Mouse (Mus musculus): ENCODE data around the gene Slc26a10. TPM values are rescaled to one million over a fixed set of nuclear protein-coding genes. Genes with fewer than 3 reads are reported as not detected.

Gene Slc26a10
- polyA plus RNA-seq, 1 experiment from 2014 or later, result 0.36 TPM

- Histone ChIP-seq H3K4me3 (ENCODE audit: low read depth, low read length) (no peak overlapping the region), H3K9ac (ENCODE audit: low read length) (no peak overlapping the region), H3K4me1 (ENCODE audit: control insufficient read depth, insufficient read depth, low read length) (no peaks in the 10 kb centered on the region), H3K36me3 (ENCODE audit: control insufficient read depth, insufficient read depth, low read length) (peaks cover 5% of the 10 kb centered on the region), H3K27me3 (ENCODE audit: control insufficient read depth, insufficient read depth, low read length) (no peaks in the 10 kb centered on the region), H3K9me3 (ENCODE audit: control insufficient read depth, low read length) (no peaks in the 10 kb centered on the region), H3K27ac (ENCODE audit: low read depth, low read length) (no peak overlapping the region), H3K4me2 (ENCODE audit: low read depth) (no peak overlapping the region)
- DNase-seq (ENCODE audit: low spot score) (no peak), ATAC-seq (ENCODE audit: insufficient read depth, low FRiP score, low TSS enrichment) (no peak)
- 91% methylated on average over 3 of the region's 3 CpGs for WGBS
Observed at GRCm38 (mm10) chr10:127203106-127203505, 22.7 kb upstream of the Slc26a10 start.

GRCm38 (mm10) chr10:127200279-127200678 lies 19.8 kb upstream of the Slc26a10 start:
- Histone ChIP-seq H3K27ac (ENCODE audit: low read depth, low read length) (no peak overlapping the region), H3K4me1 (ENCODE audit: control insufficient read depth, insufficient read depth, low read length) (peaks cover 15% of the 10 kb centered on the region), H3K4me3 (ENCODE audit: low read depth, low read length) (no peak overlapping the region), H3K4me2 (ENCODE audit: low read depth) (no peak overlapping the region), H3K27me3 (ENCODE audit: control insufficient read depth, insufficient read depth, low read length) (no peaks in the 10 kb centered on the region), H3K9ac (ENCODE audit: low read length) (no peak overlapping the region), H3K36me3 (ENCODE audit: control insufficient read depth, insufficient read depth, low read length) (peaks cover 2% of the 10 kb centered on the region), H3K9me3 (ENCODE audit: control insufficient read depth, low read length) (no peaks in the 10 kb centered on the region)
- DNase-seq (ENCODE audit: low spot score) (no peak), ATAC-seq (ENCODE audit: insufficient read depth, low FRiP score, low TSS enrichment) (no peak)
- 87% methylated on average over 8 of the region's 8 CpGs for WGBS

GRCm38 (mm10) chr10:127199474-127199873 lies 19.0 kb upstream of the Slc26a10 start:
- no peak for ATAC-seq (ENCODE audit: insufficient read depth, low FRiP score, low TSS enrichment)
- H3K9me3 ChIP-seq (ENCODE audit: control insufficient read depth, low read length), result no peaks in the 10 kb centered on the region
- H3K27me3 ChIP-seq (ENCODE audit: control insufficient read depth, insufficient read depth, low read length), result no peaks in the 10 kb centered on the region
- peaks cover 19% of the 10 kb centered on the region for H3K4me1 ChIP-seq (ENCODE audit: control insufficient read depth, insufficient read depth, low read length)
- no peak overlapping the region for H3K9ac ChIP-seq (ENCODE audit: low read length)
- DNase-seq (ENCODE audit: low spot score), result no peak
- H3K4me2 ChIP-seq (ENCODE audit: low read depth), result no peak overlapping the region
- H3K27ac ChIP-seq (ENCODE audit: low read depth, low read length), result no peak overlapping the region
- H3K36me3 ChIP-seq (ENCODE audit: control insufficient read depth, insufficient read depth, low read length), result peaks cover 2% of the 10 kb centered on the region; the same call in 1 of the 2 replicates
- WGBS, result 85% methylated on average over 11 of the region's 11 CpGs
- H3K4me3 ChIP-seq (ENCODE audit: low read depth, low read length), result no peak overlapping the region

GRCm38 (mm10) chr10:127199068-127199467 lies 18.6 kb upstream of the Slc26a10 start:
- H3K4me1 ChIP-seq (ENCODE audit: control insufficient read depth, insufficient read depth, low read length), result peaks cover 19% of the 10 kb centered on the region
- no peak overlapping the region for H3K4me3 ChIP-seq (ENCODE audit: low read depth, low read length)
- H3K4me2 ChIP-seq (ENCODE audit: low read depth), result no peak overlapping the region
- no peak overlapping the region for H3K27ac ChIP-seq (ENCODE audit: low read depth, low read length)
- WGBS, result 67% methylated on average over 5 of the region's 5 CpGs
- no peaks in the 10 kb centered on the region for H3K27me3 ChIP-seq (ENCODE audit: control insufficient read depth, insufficient read depth, low read length)
- no peak for ATAC-seq (ENCODE audit: insufficient read depth, low FRiP score, low TSS enrichment)
- no peak overlapping the region for H3K9ac ChIP-seq (ENCODE audit: low read length)
- no peaks in the 10 kb centered on the region for H3K9me3 ChIP-seq (ENCODE audit: control insufficient read depth, low read length)
- H3K36me3 ChIP-seq (ENCODE audit: control insufficient read depth, insufficient read depth, low read length), result peaks cover 2% of the 10 kb centered on the region; the same call in 1 of the 2 replicates
- no peak for DNase-seq (ENCODE audit: low spot score)

GRCm38 (mm10) chr10:127198492-127198891 lies 18.0 kb upstream of the Slc26a10 start:
- peaks cover 19% of the 10 kb centered on the region for H3K4me1 ChIP-seq (ENCODE audit: control insufficient read depth, insufficient read depth, low read length)
- no peak overlapping the region for H3K4me3 ChIP-seq (ENCODE audit: low read depth, low read length)
- ATAC-seq (ENCODE audit: insufficient read depth, low FRiP score, low TSS enrichment) (no peak), DNase-seq (ENCODE audit: low spot score) (no peak)
- no peak overlapping the region for H3K9ac ChIP-seq (ENCODE audit: low read length)
- 0 out of 2 replicates have a peak overlapping the region, but pooled peaks have one; percentile 29 for H3K27ac ChIP-seq (ENCODE audit: low read depth, low read length)
- H3K4me2 ChIP-seq (ENCODE audit: low read depth), result no peak overlapping the region
- H3K27me3 ChIP-seq (ENCODE audit: control insufficient read depth, insufficient read depth, low read length), result no peaks in the 10 kb centered on the region
- WGBS, result 72% methylated on average over 2 of the region's 2 CpGs
- no peaks in the 10 kb centered on the region for H3K9me3 ChIP-seq (ENCODE audit: control insufficient read depth, low read length)
- H3K36me3 ChIP-seq (ENCODE audit: control insufficient read depth, insufficient read depth, low read length), result peaks cover 2% of the 10 kb centered on the region; the same call in 1 of the 2 replicates

- no peak overlapping the region for H3K9ac ChIP-seq (ENCODE audit: low read length)
- no peak for DNase-seq (ENCODE audit: low spot score)
- H3K27me3 ChIP-seq (ENCODE audit: control insufficient read depth, insufficient read depth, low read length), result no peaks in the 10 kb centered on the region
- H3K27ac ChIP-seq (ENCODE audit: low read depth, low read length), result no peak overlapping the region
- no peak overlapping the region for H3K4me2 ChIP-seq (ENCODE audit: low read depth)
- H3K4me1 ChIP-seq (ENCODE audit: control insufficient read depth, insufficient read depth, low read length), result peaks cover 19% of the 10 kb centered on the region
- no peak for ATAC-seq (ENCODE audit: insufficient read depth, low FRiP score, low TSS enrichment)
- WGBS, result 75% methylated on average over 11 of the region's 11 CpGs
- H3K36me3 ChIP-seq (ENCODE audit: control insufficient read depth, insufficient read depth, low read length), result peaks cover 8% of the 10 kb centered on the region
- H3K4me3 ChIP-seq (ENCODE audit: low read depth, low read length), result no peak overlapping the region
- no peaks in the 10 kb centered on the region for H3K9me3 ChIP-seq (ENCODE audit: control insufficient read depth, low read length)
Observed at GRCm38 (mm10) chr10:127197505-127198110, 17.2 kb upstream of the Slc26a10 start.

GRCm38 (mm10) chr10:127197104-127197503 lies 16.7 kb upstream of the Slc26a10 start:
- no peak overlapping the region for H3K9ac ChIP-seq (ENCODE audit: low read length)
- DNase-seq (ENCODE audit: low spot score) (no peak), ATAC-seq (ENCODE audit: insufficient read depth, low FRiP score, low TSS enrichment) (no peak)
- no peak overlapping the region for H3K4me3 ChIP-seq (ENCODE audit: low read depth, low read length)
- peaks cover 11% of the 10 kb centered on the region for H3K36me3 ChIP-seq (ENCODE audit: control insufficient read depth, insufficient read depth, low read length)
- H3K4me1 ChIP-seq (ENCODE audit: control insufficient read depth, insufficient read depth, low read length), result peaks cover 19% of the 10 kb centered on the region
- WGBS, result 92% methylated on average over 8 of the region's 8 CpGs
- H3K27ac ChIP-seq (ENCODE audit: low read depth, low read length), result no peak overlapping the region
- H3K4me2 ChIP-seq (ENCODE audit: low read depth), result no peak overlapping the region
- H3K27me3 ChIP-seq (ENCODE audit: control insufficient read depth, insufficient read depth, low read length), result no peaks in the 10 kb centered on the region
- no peaks in the 10 kb centered on the region for H3K9me3 ChIP-seq (ENCODE audit: control insufficient read depth, low read length)

GRCm38 (mm10) chr10:127196392-127196791 lies 15.9 kb upstream of the Slc26a10 start:
- Histone ChIP-seq H3K9me3 (ENCODE audit: control insufficient read depth, low read length) (no peaks in the 10 kb centered on the region), H3K4me3 (ENCODE audit: low read depth, low read length) (peak overlapping the region; percentile 95; the same call in 1 of the 2 replicates), H3K4me2 (ENCODE audit: low read depth) (peak overlapping the region; percentile 91), H3K9ac (ENCODE audit: low read length) (no peak overlapping the region), H3K27me3 (ENCODE audit: control insufficient read depth, insufficient read depth, low read length) (no peaks in the 10 kb centered on the region), H3K36me3 (ENCODE audit: control insufficient read depth, insufficient read depth, low read length) (peaks cover 11% of the 10 kb centered on the region), H3K4me1 (ENCODE audit: control insufficient read depth, insufficient read depth, low read length) (peaks cover 19% of the 10 kb centered on the region), H3K27ac (ENCODE audit: low read depth, low read length) (peak overlapping the region; percentile 45; the same call in 1 of the 2 replicates)
- DNase-seq (ENCODE audit: low spot score), result peak; percentile 58
- ATAC-seq (ENCODE audit: insufficient read depth, low FRiP score, low TSS enrichment), result no peak
- WGBS, result 2% methylated on average over 5 of the region's 5 CpGs

Measured in neural tube, embryonic 11.5 days (tissue).